Mouse (Mus musculus): ENCODE data around the gene Plin3. TPM values are rescaled to one million over a fixed set of nuclear protein-coding genes. Genes with fewer than 3 reads are reported as not detected.

The Plin3 gene
- polyA plus RNA-seq, 1 experiment from 2014 or later: 21.5 TPM

- Histone ChIP-seq H3K36me3 (peaks cover 38% of the 10 kb centered on the region), H3K27ac (replicated peaks) (peak within 1 kb of the TSS; percentile 91), H3K4me3 (peak within 1 kb of the TSS; percentile 67), H3K9me3 (no peaks in the 10 kb centered on the region), H3K9ac (peak within 1 kb of the TSS; percentile 81), H3K4me1 (replicated peaks) (peaks cover 55% of the 10 kb centered on the region), H3K27me3 (no peaks in the 10 kb centered on the region), H3K4me2 (peak within 1 kb of the TSS; percentile 99)
- ATAC-seq (ENCODE audit: low read depth): peak; percentile 92
- under 1% methylated on average over 28 of the region's 28 CpGs for WGBS
These were observed 36.3 kb downstream of the Plin3 start, which contains the start of gene Fem1a for GRCm38 (mm10) chr17:56256239-56256881. Fem1a (plus strand) TSS chr17:56256810.

DNA sequence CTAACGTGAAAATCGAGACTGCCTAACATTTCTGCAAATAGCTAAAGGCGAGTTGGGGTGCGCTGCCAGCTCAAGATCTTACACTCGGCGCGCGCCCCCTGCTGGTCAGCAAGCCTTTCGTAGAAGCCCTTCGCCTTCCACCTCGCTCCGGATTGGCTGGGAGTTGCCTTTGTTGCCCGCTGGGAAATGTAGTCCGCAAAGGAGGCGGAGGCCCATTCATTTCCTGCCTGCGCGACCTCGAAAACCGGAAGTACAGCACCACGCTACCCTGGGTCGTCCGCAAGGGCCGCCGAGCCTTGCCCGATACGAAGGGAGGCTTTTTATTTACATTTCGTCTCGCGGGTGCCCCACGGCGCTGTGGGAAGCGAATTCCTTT, 36.8 kb downstream of the Plin3 start:
- ATAC-seq (ENCODE audit: low read depth): peak; percentile 94
- Histone ChIP-seq H3K27ac (replicated peaks) (peak overlapping the region; percentile 91), H3K9me3 (no peaks in the 10 kb centered on the region), H3K27me3 (no peaks in the 10 kb centered on the region), H3K4me2 (peak overlapping the region; percentile 62), H3K4me3 (peak overlapping the region; percentile 67), H3K9ac (peak overlapping the region; percentile 60), H3K4me1 (replicated peaks) (peaks cover 55% of the 10 kb centered on the region), H3K36me3 (peaks cover 33% of the 10 kb centered on the region)
- under 1% methylated on average over 32 of the region's 32 CpGs for WGBS

DNA sequence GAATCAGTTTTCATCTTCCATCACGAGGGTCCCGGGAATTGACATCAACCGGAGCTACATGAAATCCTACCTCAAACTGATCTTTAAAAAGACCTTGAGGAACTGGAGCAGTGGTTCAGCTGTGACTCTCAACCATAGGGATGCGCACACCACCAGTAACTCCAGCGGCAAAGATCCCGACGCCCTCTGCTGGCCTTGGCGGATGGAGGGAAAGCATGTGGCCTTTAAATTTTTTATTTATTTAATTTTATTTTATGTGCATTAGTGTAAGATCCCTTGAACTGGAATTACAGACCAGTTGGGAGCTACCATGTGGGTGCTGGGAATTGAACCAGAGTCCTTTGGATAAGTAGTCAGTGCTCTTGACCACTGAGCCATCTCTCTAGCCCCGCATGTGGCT, 37.2 kb downstream of the Plin3 start:
- Histone ChIP-seq H3K9ac (no peak overlapping the region), H3K9me3 (no peaks in the 10 kb centered on the region), H3K4me1 (replicated peaks) (peaks cover 55% of the 10 kb centered on the region), H3K27me3 (no peaks in the 10 kb centered on the region), H3K4me3 (peak overlapping the region; percentile 67), H3K4me2 (peak overlapping the region; percentile 62), H3K27ac (replicated peaks) (peak overlapping the region; percentile 81), H3K36me3 (peaks cover 29% of the 10 kb centered on the region)
- peak; percentile 17; the same call in 1 of the 2 replicates for ATAC-seq (ENCODE audit: low read depth)
- 19% methylated on average over 9 of the region's 9 CpGs for WGBS

DNA sequence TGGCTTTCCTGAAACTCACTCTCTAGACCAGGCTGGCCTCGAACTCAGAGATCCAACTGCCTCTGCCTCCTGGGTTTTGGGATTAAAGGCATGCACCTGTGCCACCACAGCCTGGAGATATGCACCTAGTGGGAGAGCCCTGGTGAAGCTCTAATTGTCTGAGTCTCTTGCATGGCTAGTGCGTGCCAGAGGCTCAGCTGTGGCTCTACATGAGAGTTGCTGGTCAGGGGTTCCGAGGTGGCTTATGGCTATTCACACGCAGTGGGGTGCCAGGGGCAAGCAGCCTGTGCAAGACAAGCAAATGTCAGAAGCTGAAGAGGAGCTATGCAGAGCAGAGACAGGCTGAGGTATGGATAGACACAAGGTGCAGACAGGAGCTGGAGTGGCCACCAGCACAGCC, 38.0 kb downstream of the Plin3 start:
- Histone ChIP-seq H3K27me3 (no peaks in the 10 kb centered on the region), H3K9me3 (no peaks in the 10 kb centered on the region), H3K9ac (0 out of 2 replicates have a peak overlapping the region, but pooled peaks have one; percentile 41), H3K4me3 (no peak overlapping the region), H3K27ac (replicated peaks) (peak overlapping the region; percentile 81; the same call in 1 of the 2 replicates), H3K36me3 (peaks cover 22% of the 10 kb centered on the region), H3K4me2 (no peak overlapping the region), H3K4me1 (replicated peaks) (peaks cover 49% of the 10 kb centered on the region)
- no peak for ATAC-seq (ENCODE audit: low read depth)
- WGBS: 74% methylated on average over 4 of the region's 4 CpGs

GRCm38 (mm10) chr17:56251136-56251829, 41.4 kb downstream of the Plin3 start:
- H3K27ac ChIP-seq (replicated peaks): peak overlapping the region; percentile 76
- no peaks in the 10 kb centered on the region for H3K9me3 ChIP-seq
- H3K36me3 ChIP-seq: no peaks in the 10 kb centered on the region
- no peaks in the 10 kb centered on the region for H3K27me3 ChIP-seq
- H3K4me1 ChIP-seq (replicated peaks): peaks cover 24% of the 10 kb centered on the region
- ATAC-seq (ENCODE audit: low read depth): peak; percentile 28; the same call in 1 of the 2 replicates
- WGBS: 19% methylated on average over 6 of the region's 6 CpGs
- no peak overlapping the region for H3K9ac ChIP-seq
- H3K4me2 ChIP-seq: peak overlapping the region; percentile 25; the same call in 1 of the 2 replicates
- H3K4me3 ChIP-seq: no peak overlapping the region

- peaks cover 11% of the 10 kb centered on the region for H3K4me1 ChIP-seq (replicated peaks)
- no peak overlapping the region for H3K4me2 ChIP-seq
- H3K27me3 ChIP-seq: peaks cover 19% of the 10 kb centered on the region
- WGBS: 41% methylated on average over 7 of the region's 7 CpGs
- H3K4me3 ChIP-seq: no peak overlapping the region
- no peak overlapping the region for H3K27ac ChIP-seq (replicated peaks)
- no peaks in the 10 kb centered on the region for H3K36me3 ChIP-seq
- no peaks in the 10 kb centered on the region for H3K9me3 ChIP-seq
- ATAC-seq (ENCODE audit: low read depth): no peak
- no peak overlapping the region for H3K9ac ChIP-seq
These were observed 47.1 kb downstream of the Plin3 start for GRCm38 (mm10) chr17:56245608-56246007.

GRCm38 (mm10) chr17:56241541-56242401, 50.9 kb downstream of the Plin3 start:
- WGBS: 1% methylated on average over 33 of the region's 33 CpGs
- no peaks in the 10 kb centered on the region for H3K36me3 ChIP-seq
- peak; percentile 87 for ATAC-seq (ENCODE audit: low read depth)
- H3K4me3 ChIP-seq: peak overlapping the region; percentile 45
- H3K27me3 ChIP-seq: peaks cover 33% of the 10 kb centered on the region
- H3K27ac ChIP-seq (replicated peaks): no peak overlapping the region
- H3K9me3 ChIP-seq: no peaks in the 10 kb centered on the region
- H3K4me2 ChIP-seq: peak overlapping the region; percentile 56
- peak overlapping the region; percentile 66 for H3K9ac ChIP-seq
- H3K4me1 ChIP-seq (replicated peaks): peaks cover 8% of the 10 kb centered on the region

DNA sequence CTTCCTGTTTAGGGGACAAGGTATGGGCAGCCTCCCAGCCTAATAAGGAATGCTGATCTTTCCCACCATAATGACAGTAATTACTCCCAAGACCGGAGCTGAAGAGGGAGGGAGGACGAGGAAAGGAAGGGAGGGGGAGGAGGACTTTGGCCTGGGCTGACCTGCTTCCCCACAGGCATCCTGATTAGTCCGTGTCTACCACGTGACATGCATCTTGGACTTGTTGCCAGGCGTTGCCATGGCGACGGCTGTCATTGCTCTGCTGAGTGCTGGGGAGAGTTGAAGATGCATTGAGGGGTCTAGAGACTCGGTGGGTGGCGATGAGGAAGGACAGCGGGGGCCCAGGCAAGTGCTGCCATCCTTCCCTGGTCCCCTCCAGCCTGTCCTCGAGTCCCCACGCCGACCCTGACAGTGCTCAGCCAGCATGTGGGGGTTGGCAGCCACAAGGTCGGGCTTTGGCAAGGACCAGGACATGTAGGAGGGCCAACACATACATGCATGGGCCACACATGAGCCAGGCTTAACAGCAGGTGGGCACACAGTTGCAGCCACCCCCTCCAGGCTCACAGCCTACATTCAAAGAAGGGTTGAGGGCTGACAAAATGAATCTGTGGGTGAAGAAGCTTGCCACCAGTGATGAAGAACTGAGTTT, 58.7 kb downstream of the Plin3 start:
- H3K27me3 ChIP-seq: peaks cover 12% of the 10 kb centered on the region
- 2% methylated on average over 14 of the region's 14 CpGs for WGBS
- H3K36me3 ChIP-seq: no peaks in the 10 kb centered on the region
- peak overlapping the region; percentile 3; the same call in 1 of the 2 replicates for H3K4me3 ChIP-seq
- H3K27ac ChIP-seq (replicated peaks): peak overlapping the region; percentile 42
- 0 out of 2 replicates have a peak overlapping the region, but pooled peaks have one; percentile 17 for H3K9ac ChIP-seq
- no peaks in the 10 kb centered on the region for H3K9me3 ChIP-seq
- peak overlapping the region; percentile 49 for H3K4me2 ChIP-seq
- peaks cover 13% of the 10 kb centered on the region for H3K4me1 ChIP-seq (replicated peaks)
- peak; percentile 94 for ATAC-seq (ENCODE audit: low read depth)

DNA sequence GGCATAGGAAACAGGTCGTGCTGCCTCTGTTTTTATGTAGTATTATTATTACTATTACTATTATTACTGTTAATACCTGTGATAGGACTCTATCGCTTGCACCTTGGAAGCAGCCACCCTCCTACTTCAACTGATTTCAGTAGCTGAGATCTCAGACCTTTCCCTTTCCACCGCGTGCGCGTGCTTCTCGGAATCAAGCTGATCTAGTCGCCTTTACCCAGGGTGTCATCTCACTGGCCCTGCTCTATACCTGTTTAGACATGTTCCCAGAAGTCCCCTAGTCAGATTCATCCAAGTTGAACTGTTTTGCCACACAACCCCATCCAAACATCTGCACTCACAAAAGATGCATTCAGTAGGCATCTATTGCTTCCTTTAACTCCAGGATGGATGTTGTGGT, 59.3 kb downstream of the Plin3 start:
- 50% methylated on average over 8 of the region's 8 CpGs for WGBS
- no peaks in the 10 kb centered on the region for H3K36me3 ChIP-seq
- H3K27ac ChIP-seq (replicated peaks): peak overlapping the region; percentile 42
- peaks cover 13% of the 10 kb centered on the region for H3K4me1 ChIP-seq (replicated peaks)
- peaks cover 12% of the 10 kb centered on the region for H3K27me3 ChIP-seq
- peak overlapping the region; percentile 49 for H3K4me2 ChIP-seq
- ATAC-seq (ENCODE audit: low read depth): 0 out of 2 replicates have a peak, but pooled peaks have one; percentile 44
- H3K4me3 ChIP-seq: peak overlapping the region; percentile 3; the same call in 1 of the 2 replicates
- H3K9ac ChIP-seq: 0 out of 2 replicates have a peak overlapping the region, but pooled peaks have one; percentile 17
- H3K9me3 ChIP-seq: no peaks in the 10 kb centered on the region

DNA sequence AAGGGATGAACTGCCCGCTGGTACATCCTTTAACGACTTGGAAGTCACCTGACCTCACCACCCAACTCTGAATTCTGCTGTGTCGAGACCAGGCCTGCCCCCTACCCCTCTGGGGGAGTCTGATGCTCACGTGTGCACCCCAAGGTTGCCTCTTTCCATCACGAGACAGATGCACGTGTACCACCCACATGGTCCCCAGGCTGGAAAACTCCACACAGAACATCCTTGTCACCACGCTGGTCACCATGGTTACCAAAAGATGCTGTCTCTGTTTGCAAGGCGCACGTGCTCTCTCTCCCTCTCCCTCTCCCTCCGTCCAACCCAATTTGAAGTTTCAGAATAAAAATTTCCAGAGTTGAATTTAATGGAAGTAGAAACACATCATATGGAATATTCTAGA, 62.7 kb downstream of the Plin3 start:
- H3K27me3 ChIP-seq: peaks cover under 1% of the 10 kb centered on the region; the same call in 1 of the 2 replicates
- no peak overlapping the region for H3K9ac ChIP-seq
- no peak overlapping the region for H3K4me3 ChIP-seq
- no peak overlapping the region for H3K4me2 ChIP-seq
- peaks cover 13% of the 10 kb centered on the region for H3K4me1 ChIP-seq (replicated peaks)
- H3K9me3 ChIP-seq: no peaks in the 10 kb centered on the region
- ATAC-seq (ENCODE audit: low read depth): no peak
- 67% methylated on average over 10 of the region's 10 CpGs for WGBS
- no peak overlapping the region for H3K27ac ChIP-seq (replicated peaks)
- H3K36me3 ChIP-seq: no peaks in the 10 kb centered on the region
